In the genomic region with DNA sequence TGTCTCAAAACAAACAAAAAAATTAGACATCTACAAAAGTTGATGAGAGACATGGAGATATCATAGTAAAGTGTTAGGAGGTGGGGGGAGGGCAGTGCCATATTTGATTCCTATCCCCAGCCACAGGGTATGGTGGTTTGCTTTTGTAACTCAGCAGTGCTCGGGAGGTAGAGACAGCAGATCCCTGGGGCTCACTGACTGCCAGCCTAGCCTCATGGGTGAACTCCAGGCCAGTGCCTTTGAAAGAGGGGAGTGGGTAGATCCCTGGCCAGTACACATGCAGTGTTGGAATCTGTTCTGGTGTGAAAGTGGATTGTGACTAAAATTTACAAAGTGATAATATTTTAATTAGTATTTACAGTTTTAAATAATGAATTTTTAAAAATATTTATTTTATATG, we compare ENCODE assay signal across 21 mouse cellular contexts.
"Had no signal": no experiment of that assay in that cellular context is flagged by ENCODE, and none has a peak within 500 bp of the region (broad histone marks: within the 10 kb centered on the region; RNA-seq: fewer than 3 reads in every experiment).

No protein-coding gene starts in this region.

- DNase-seq: lung, adult 18-20 months; lung, embryonic 14.5 days; lung, postnatal 10 days; lung, postnatal 4 days; midbrain, embryonic 14.5 days; retina, postnatal 1 day; right cerebral cortex, adult 18-20 months; right cerebral cortex, postnatal 25 days; right cerebral cortex, postnatal 4 days; spleen, adult 18-20 months; thymus, adult 2 months; thymus, postnatal 25 days; thymus, postnatal 4 days had no signal

- H3K27me3 ChIP-seq: midbrain, embryonic 12.5 days; neural tube, embryonic 13.5 days; neural tube, embryonic 15.5 days; stomach, embryonic 15.5 days had no signal

- H3K4me2 ChIP-seq: lung, embryonic 14.5 days; midbrain, embryonic 12.5 days; neural tube, embryonic 13.5 days; neural tube, embryonic 15.5 days; stomach, embryonic 15.5 days had no signal

- H3K4me3 ChIP-seq: midbrain, embryonic 10.5 days; midbrain, embryonic 12.5 days; myocyte; neural tube, embryonic 13.5 days; neural tube, embryonic 15.5 days; stomach, embryonic 15.5 days had no signal

- H3K27ac ChIP-seq: midbrain, embryonic 10.5 days; midbrain, embryonic 12.5 days; neural tube, embryonic 13.5 days; neural tube, embryonic 15.5 days; stomach, embryonic 15.5 days; stomach, postnatal 0 days had no signal

- H3K4me1 ChIP-seq: midbrain, embryonic 10.5 days; midbrain, embryonic 12.5 days; neural tube, embryonic 13.5 days; neural tube, embryonic 15.5 days; stomach, embryonic 15.5 days had no signal

- H3K9me3 ChIP-seq: midbrain, embryonic 10.5 days; midbrain, embryonic 12.5 days; neural tube, embryonic 13.5 days; neural tube, embryonic 15.5 days; stomach, embryonic 15.5 days had no signal

- ATAC-seq: midbrain, embryonic 16.5 days had no signal

- H3K9ac ChIP-seq: lung, embryonic 14.5 days; midbrain, embryonic 12.5 days; neural tube, embryonic 13.5 days; neural tube, embryonic 15.5 days; stomach, embryonic 15.5 days had no signal
